Mouse (Mus musculus) small intestine, adult 2 months (tissue): ENCODE results near the gene Ass1. TPM values are rescaled to one million over a fixed set of nuclear protein-coding genes. Genes with fewer than 3 reads are reported as not detected.

Experiments
- H3K27ac ChIP-seq: fragments of 200-500 bp; 2 replicates; pipeline ENCODE4 v1.5.1; 2012; ENCODE audit warnings: low read depth, low read length, control low read depth, inconsistent platforms; ENCODE audit not compliant: insufficient read depth
- H3K27me3 ChIP-seq: fragments of 200-500 bp; 2 replicates; pipeline ENCODE4 v1.6.1; 2012; ENCODE audit warnings: mild to moderate bottlenecking, moderate library complexity, low read length, inconsistent platforms; ENCODE audit not compliant: control insufficient read depth, insufficient read depth
- H3K36me3 ChIP-seq: fragments of 200-500 bp; 2 replicates; pipeline ENCODE4 v1.6.1; 2012; ENCODE audit warnings: mild to moderate bottlenecking, low read length, control low read depth, inconsistent platforms; ENCODE audit not compliant: control insufficient read depth, insufficient read depth
- H3K4me1 ChIP-seq: fragments of 200-500 bp; 2 replicates; pipeline ENCODE4 v1.6.1; 2012; ENCODE audit warnings: low read length, inconsistent platforms, mixed read lengths; ENCODE audit not compliant: control insufficient read depth, insufficient read depth, insufficient read length
- H3K4me3 ChIP-seq: fragments of 200-500 bp; 2 replicates; pipeline ENCODE4 v1.5.1; 2012; ENCODE audit warnings: low read depth, mild to moderate bottlenecking, control low read depth, inconsistent platforms, low read length, moderate library complexity
- CTCF ChIP-seq: fragments of 200-500 bp; IDR thresholded peaks from 2 replicates; pipeline ENCODE4 v1.5.1; 2012; ENCODE audit warnings: low read depth, mild to moderate bottlenecking, control low read depth, inconsistent platforms, low read length, moderate library complexity, mixed read lengths; ENCODE audit not compliant: insufficient replicate concordance, insufficient read length; ENCODE audit errors: extremely low read depth
- POLR2A ChIP-seq: fragments of 200-500 bp; IDR thresholded peaks from 2 replicates; pipeline ENCODE4 v1.6.1; 2012; ENCODE audit warnings: low read depth, mild to moderate bottlenecking, control low read depth, inconsistent platforms, low read length, moderate library complexity
- WGBS: fragments of 180-500 bp; shearing (Covaris S2); methylation state at CpG from one replicate; pipeline ENCODE4 v1.1.7; 2018; 5-methylcytosine and 5-hydroxymethylcytosine counted together
- polyA plus RNA-seq: library from polyadenylated mRNA; depleted of rRNA; stranded (reverse); fragments of >200 nt; gene quantifications from 2 replicates; pipeline ENCODE4 v1.2.3, GENCODE M21; 2012

Ass1 gene
- polyA plus RNA-seq, 1 experiment, result 5.2 TPM

GRCm38 (mm10) chr2:31499327-31500291 lies 29.6 kb downstream of the Ass1 start:
- no peak for TF ChIP-seq POLR2A
- TF ChIP-seq CTCF, result no peak
- H3K4me1 ChIP-seq, result no peaks in the 10 kb centered on the region
- 82% methylated on average over 21 of the region's 21 CpGs for WGBS
- no peak overlapping the region for H3K4me3 ChIP-seq
- no peaks in the 10 kb centered on the region for H3K36me3 ChIP-seq
- H3K27ac ChIP-seq, result no peak overlapping the region
- H3K27me3 ChIP-seq, result no peaks in the 10 kb centered on the region

GRCm38 (mm10) chr2:31500292-31501204 lies 30.5 kb downstream of the Ass1 start:
- H3K27ac ChIP-seq, result no peak overlapping the region
- 94% methylated on average over 24 of the region's 24 CpGs for WGBS
- no peaks in the 10 kb centered on the region for H3K27me3 ChIP-seq
- no peaks in the 10 kb centered on the region for H3K36me3 ChIP-seq
- H3K4me3 ChIP-seq, result no peak overlapping the region
- TF ChIP-seq CTCF (no peak), POLR2A (no peak)
- no peaks in the 10 kb centered on the region for H3K4me1 ChIP-seq

GRCm38 (mm10) chr2:31501448-31502130 lies 31.6 kb downstream of the Ass1 start:
- H3K4me1 ChIP-seq, result no peaks in the 10 kb centered on the region
- WGBS, result 79% methylated on average over 20 of the region's 20 CpGs
- TF ChIP-seq CTCF, result no peak
- no peak for TF ChIP-seq POLR2A
- H3K4me3 ChIP-seq, result no peak overlapping the region
- H3K27me3 ChIP-seq, result no peaks in the 10 kb centered on the region
- H3K27ac ChIP-seq, result no peak overlapping the region
- H3K36me3 ChIP-seq, result no peaks in the 10 kb centered on the region

- Histone ChIP-seq H3K27ac (no peak overlapping the region), H3K36me3 (no peaks in the 10 kb centered on the region), H3K4me3 (no peak overlapping the region), H3K4me1 (no peaks in the 10 kb centered on the region), H3K27me3 (no peaks in the 10 kb centered on the region)
- WGBS, result 69% methylated on average over 15 of the region's 15 CpGs
- no peak for TF ChIP-seq CTCF
- TF ChIP-seq POLR2A, result no peak
Observed at GRCm38 (mm10) chr2:31502616-31503522, 32.9 kb downstream of the Ass1 start.

GRCm38 (mm10) chr2:31505472-31505871 lies 35.5 kb downstream of the Ass1 start:
- 78% methylated on average over 11 of the region's 11 CpGs for WGBS
- Histone ChIP-seq H3K4me3 (no peak overlapping the region), H3K36me3 (no peaks in the 10 kb centered on the region), H3K27me3 (no peaks in the 10 kb centered on the region), H3K4me1 (no peaks in the 10 kb centered on the region), H3K27ac (no peak overlapping the region)
- no peak for TF ChIP-seq POLR2A
- TF ChIP-seq CTCF, result no peak

- no peak overlapping the region for H3K4me3 ChIP-seq
- WGBS, result 94% methylated on average over 6 of the region's 6 CpGs
- no peaks in the 10 kb centered on the region for H3K36me3 ChIP-seq
- no peak overlapping the region for H3K27ac ChIP-seq
- H3K27me3 ChIP-seq, result no peaks in the 10 kb centered on the region
- H3K4me1 ChIP-seq, result peaks cover 5% of the 10 kb centered on the region
- TF ChIP-seq CTCF (no peak), POLR2A (no peak)
Observed at GRCm38 (mm10) chr2:31508851-31509250, 38.8 kb downstream of the Ass1 start.
